Mouse (Mus musculus): ENCODE results near the gene Ap1ar. TPM values are rescaled to one million over a fixed set of nuclear protein-coding genes. Genes with fewer than 3 reads are reported as not detected.
"Not testable (repeated sequence)": the region's sequence is repeated elsewhere in the genome, so short reads cannot be mapped to it uniquely, and the experiment has no call there.

The Ap1ar gene
- polyA plus RNA-seq, 1 experiment from 2014 or later: 71.9 TPM

- Histone ChIP-seq H3K4me3 (ENCODE audit: low read depth, low read length) (no peak overlapping the region), H3K9me3 (ENCODE audit: control insufficient read depth, low read length) (no peaks in the 10 kb centered on the region), H3K27ac (ENCODE audit: low read depth, low read length) (no peak overlapping the region), H3K27me3 (ENCODE audit: control insufficient read depth, insufficient read depth, low read length) (peaks cover 19% of the 10 kb centered on the region), H3K9ac (ENCODE audit: low read depth, low read length) (no peak overlapping the region), H3K36me3 (ENCODE audit: control insufficient read depth, insufficient read depth, low read length) (no peaks in the 10 kb centered on the region), H3K4me2 (replicated peaks; ENCODE audit: low read depth, low read length) (no peak overlapping the region), H3K4me1 (replicated peaks; ENCODE audit: control insufficient read depth, insufficient read depth, low read length) (peaks cover 6% of the 10 kb centered on the region; the same call in 1 of the 2 replicates)
- ATAC-seq (ENCODE audit: low FRiP score) (no peak), DNase-seq (ENCODE audit: low spot score) (no peak)
- 45% methylated on average over 7 of the region's 7 CpGs for WGBS
Measured at GRCm38 (mm10) chr3:127788038-127788437, 49.3 kb downstream of the Ap1ar start.

GRCm38 (mm10) chr3:127787032-127787431, 50.3 kb downstream of the Ap1ar start:
- H3K9me3 ChIP-seq (ENCODE audit: control insufficient read depth, low read length): no peaks in the 10 kb centered on the region
- DNase-seq (ENCODE audit: low spot score) (no peak), ATAC-seq (ENCODE audit: low FRiP score) (no peak)
- H3K4me2 ChIP-seq (replicated peaks; ENCODE audit: low read depth, low read length): no peak overlapping the region
- no peak overlapping the region for H3K4me3 ChIP-seq (ENCODE audit: low read depth, low read length)
- no peak overlapping the region for H3K27ac ChIP-seq (ENCODE audit: low read depth, low read length)
- H3K4me1 ChIP-seq (replicated peaks; ENCODE audit: control insufficient read depth, insufficient read depth, low read length): peaks cover 6% of the 10 kb centered on the region; the same call in 1 of the 2 replicates
- H3K27me3 ChIP-seq (ENCODE audit: control insufficient read depth, insufficient read depth, low read length): peaks cover 19% of the 10 kb centered on the region
- no peak overlapping the region for H3K9ac ChIP-seq (ENCODE audit: low read depth, low read length)
- no peaks in the 10 kb centered on the region for H3K36me3 ChIP-seq (ENCODE audit: control insufficient read depth, insufficient read depth, low read length)

- H3K27me3 ChIP-seq (ENCODE audit: control insufficient read depth, insufficient read depth, low read length); H3K36me3 ChIP-seq (ENCODE audit: control insufficient read depth, insufficient read depth, low read length); H3K4me3 ChIP-seq (ENCODE audit: low read depth, low read length); DNase-seq (ENCODE audit: low spot score); H3K9me3 ChIP-seq (ENCODE audit: control insufficient read depth, low read length); H3K4me2 ChIP-seq (replicated peaks; ENCODE audit: low read depth, low read length); H3K4me1 ChIP-seq (replicated peaks; ENCODE audit: control insufficient read depth, insufficient read depth, low read length); H3K9ac ChIP-seq (ENCODE audit: low read depth, low read length); H3K27ac ChIP-seq (ENCODE audit: low read depth, low read length); ATAC-seq (ENCODE audit: low FRiP score): not testable (repeated sequence)
- 95% methylated on average over 8 of the region's 8 CpGs for WGBS
Measured at GRCm38 (mm10) chr3:127783680-127784079, 53.6 kb downstream of the Ap1ar start.

- Histone ChIP-seq H3K4me3 (ENCODE audit: low read depth, low read length) (no peak overlapping the region), H3K27ac (ENCODE audit: low read depth, low read length) (no peak overlapping the region), H3K9ac (ENCODE audit: low read depth, low read length) (no peak overlapping the region), H3K4me1 (replicated peaks; ENCODE audit: control insufficient read depth, insufficient read depth, low read length) (no peaks in the 10 kb centered on the region), H3K4me2 (replicated peaks; ENCODE audit: low read depth, low read length) (no peak overlapping the region), H3K9me3 (ENCODE audit: control insufficient read depth, low read length) (no peaks in the 10 kb centered on the region), H3K36me3 (ENCODE audit: control insufficient read depth, insufficient read depth, low read length) (no peaks in the 10 kb centered on the region), H3K27me3 (ENCODE audit: control insufficient read depth, insufficient read depth, low read length) (no peaks in the 10 kb centered on the region)
- ATAC-seq (ENCODE audit: low FRiP score) (no peak), DNase-seq (ENCODE audit: low spot score) (no peak)
- 90% methylated on average over 6 of the region's 6 CpGs for WGBS
Measured at GRCm38 (mm10) chr3:127782921-127783320, 54.4 kb downstream of the Ap1ar start.

- Histone ChIP-seq H3K4me2 (replicated peaks; ENCODE audit: low read depth, low read length) (no peak overlapping the region), H3K27me3 (ENCODE audit: control insufficient read depth, insufficient read depth, low read length) (no peaks in the 10 kb centered on the region), H3K9me3 (ENCODE audit: control insufficient read depth, low read length) (no peaks in the 10 kb centered on the region), H3K4me1 (replicated peaks; ENCODE audit: control insufficient read depth, insufficient read depth, low read length) (no peaks in the 10 kb centered on the region), H3K36me3 (ENCODE audit: control insufficient read depth, insufficient read depth, low read length) (no peaks in the 10 kb centered on the region), H3K9ac (ENCODE audit: low read depth, low read length) (no peak overlapping the region), H3K27ac (ENCODE audit: low read depth, low read length) (no peak overlapping the region), H3K4me3 (ENCODE audit: low read depth, low read length) (no peak overlapping the region)
- DNase-seq (ENCODE audit: low spot score): no peak
- ATAC-seq (ENCODE audit: low FRiP score): no peak
- WGBS: 94% methylated on average over 9 of the region's 9 CpGs
Measured at GRCm38 (mm10) chr3:127780921-127781320, 56.4 kb downstream of the Ap1ar start.

- WGBS: 2% methylated on average over 24 of the region's 24 CpGs
- H3K27ac ChIP-seq (ENCODE audit: low read depth, low read length): no peak within 1 kb of the TSS
- H3K9ac ChIP-seq (ENCODE audit: low read depth, low read length): no peak within 1 kb of the TSS; the same call in 1 of the 2 replicates
- ATAC-seq (ENCODE audit: low FRiP score): peak; percentile 47; the same call in 1 of the 2 replicates
- H3K27me3 ChIP-seq (ENCODE audit: control insufficient read depth, insufficient read depth, low read length): no peaks in the 10 kb centered on the region
- peak; percentile 60 for DNase-seq (ENCODE audit: low spot score)
- H3K9me3 ChIP-seq (ENCODE audit: control insufficient read depth, low read length): no peaks in the 10 kb centered on the region
- H3K4me1 ChIP-seq (replicated peaks; ENCODE audit: control insufficient read depth, insufficient read depth, low read length): no peaks in the 10 kb centered on the region
- peak within 1 kb of the TSS; percentile 31 for H3K4me3 ChIP-seq (ENCODE audit: low read depth, low read length)
- H3K36me3 ChIP-seq (ENCODE audit: control insufficient read depth, insufficient read depth, low read length): no peaks in the 10 kb centered on the region
- H3K4me2 ChIP-seq (replicated peaks; ENCODE audit: low read depth, low read length): peak within 1 kb of the TSS; percentile 49
Measured at GRCm38 (mm10) chr3:127780021-127780644, 57.2 kb downstream of the Ap1ar start, which contains the start of gene Alpk1. Gene Alpk1 (minus strand): TSS chr3:127780527.

- ATAC-seq (ENCODE audit: low FRiP score): no peak
- Histone ChIP-seq H3K27me3 (ENCODE audit: control insufficient read depth, insufficient read depth, low read length) (no peaks in the 10 kb centered on the region), H3K4me3 (ENCODE audit: low read depth, low read length) (no peak overlapping the region), H3K9ac (ENCODE audit: low read depth, low read length) (no peak overlapping the region), H3K9me3 (ENCODE audit: control insufficient read depth, low read length) (no peaks in the 10 kb centered on the region), H3K4me2 (replicated peaks; ENCODE audit: low read depth, low read length) (no peak overlapping the region), H3K4me1 (replicated peaks; ENCODE audit: control insufficient read depth, insufficient read depth, low read length) (no peaks in the 10 kb centered on the region), H3K36me3 (ENCODE audit: control insufficient read depth, insufficient read depth, low read length) (no peaks in the 10 kb centered on the region), H3K27ac (ENCODE audit: low read depth, low read length) (no peak overlapping the region)
- no peak for DNase-seq (ENCODE audit: low spot score)
- 87% methylated on average over 11 of the region's 11 CpGs for WGBS
Measured at GRCm38 (mm10) chr3:127769146-127769545, 68.2 kb downstream of the Ap1ar start.

- 74% methylated on average over 3 of the region's 3 CpGs for WGBS
- DNase-seq (ENCODE audit: low spot score): no peak
- no peak overlapping the region for H3K27ac ChIP-seq (ENCODE audit: low read depth, low read length)
Measured at GRCm38 (mm10) chr3:127765971-127766370, 71.4 kb downstream of the Ap1ar start.

GRCm38 (mm10) chr3:127764541-127764940, 72.8 kb downstream of the Ap1ar start:
- H3K4me1 ChIP-seq (replicated peaks; ENCODE audit: control insufficient read depth, insufficient read depth, low read length): no peaks in the 10 kb centered on the region
- WGBS: 57% methylated on average over 5 of the region's 5 CpGs
- ATAC-seq (ENCODE audit: low FRiP score): no peak
- no peaks in the 10 kb centered on the region for H3K27me3 ChIP-seq (ENCODE audit: control insufficient read depth, insufficient read depth, low read length)
- no peak for DNase-seq (ENCODE audit: low spot score)
- H3K27ac ChIP-seq (ENCODE audit: low read depth, low read length): no peak overlapping the region
- no peak overlapping the region for H3K4me2 ChIP-seq (replicated peaks; ENCODE audit: low read depth, low read length)
- H3K9ac ChIP-seq (ENCODE audit: low read depth, low read length): no peak overlapping the region
- no peaks in the 10 kb centered on the region for H3K9me3 ChIP-seq (ENCODE audit: control insufficient read depth, low read length)
- H3K4me3 ChIP-seq (ENCODE audit: low read depth, low read length): no peak overlapping the region
- H3K36me3 ChIP-seq (ENCODE audit: control insufficient read depth, insufficient read depth, low read length): no peaks in the 10 kb centered on the region

More at GRCm38 (mm10) chr3:127765971-127766370, 71.4 kb downstream of the Ap1ar start:
- Histone ChIP-seq H3K4me3 (ENCODE audit: low read depth, low read length) (no peak overlapping the region), H3K9me3 (ENCODE audit: control insufficient read depth, low read length) (no peaks in the 10 kb centered on the region), H3K36me3 (ENCODE audit: control insufficient read depth, insufficient read depth, low read length) (no peaks in the 10 kb centered on the region), H3K9ac (ENCODE audit: low read depth, low read length) (no peak overlapping the region), H3K4me1 (replicated peaks; ENCODE audit: control insufficient read depth, insufficient read depth, low read length) (no peaks in the 10 kb centered on the region), H3K27me3 (ENCODE audit: control insufficient read depth, insufficient read depth, low read length) (no peaks in the 10 kb centered on the region), H3K4me2 (replicated peaks; ENCODE audit: low read depth, low read length) (no peak overlapping the region)
- ATAC-seq (ENCODE audit: low FRiP score): no peak
